8 mouse cellular contexts compared by ENCODE assay signal in the genomic region with DNA sequence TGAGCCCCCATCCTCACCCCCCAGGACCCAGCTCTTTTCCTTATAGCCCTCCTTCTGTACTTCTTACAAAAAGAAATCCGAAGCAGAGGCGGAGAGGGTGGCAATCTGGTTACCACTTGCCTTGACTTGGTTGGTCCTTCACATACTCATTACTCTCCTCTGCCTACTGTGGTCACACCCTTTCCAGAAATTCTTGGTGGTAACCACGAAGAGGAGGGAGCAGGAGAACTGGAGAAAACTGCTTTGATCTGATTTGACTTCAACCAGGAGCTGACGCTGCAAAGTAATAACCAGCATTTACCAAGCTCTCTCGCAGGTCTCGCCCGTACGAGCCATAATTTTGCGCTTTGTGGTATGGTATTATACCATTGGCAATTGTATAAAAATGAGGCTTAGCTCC. TPM values are rescaled to one million over a fixed set of nuclear protein-coding genes. Genes with fewer than 3 reads are reported as not detected.
DNase-seq lines count a peak whose midpoint lies in the region; ATAC-seq lines count a peak whose summit lies in the region.

No protein-coding gene starts in this region.

- WGBS in lung, embryonic 15.5 days = 50% methylated on average over 9 of the region's 9 CpGs
- WGBS in embryonic facial prominence, embryonic 12.5 days = 53% methylated on average over 9 of the region's 9 CpGs
- 51% methylated on average over 9 of the region's 9 CpGs for WGBS in intestine, embryonic 16.5 days
- WGBS in neural tube, embryonic 14.5 days = 55% methylated on average over 9 of the region's 9 CpGs

- peak overlapping the region; percentile 92 for H3K27ac ChIP-seq in lung, embryonic 15.5 days
- H3K27ac ChIP-seq in embryonic facial prominence, embryonic 12.5 days = peak overlapping the region; percentile 94
- peak overlapping the region; percentile 97 for H3K27ac ChIP-seq in intestine, embryonic 16.5 days (ENCODE audit: low read length)
- peak overlapping the region; percentile 78 for H3K27ac ChIP-seq in neural tube, embryonic 14.5 days (ENCODE audit: low read depth, low read length)

- peak overlapping the region; percentile 97 for H3K4me2 ChIP-seq in lung, embryonic 15.5 days
- H3K4me2 ChIP-seq in embryonic facial prominence, embryonic 12.5 days (replicated peaks) = peak overlapping the region; percentile 91
- H3K4me2 ChIP-seq in intestine, embryonic 16.5 days (ENCODE audit: low read depth, low read length) = peak overlapping the region; percentile 91
- H3K4me2 ChIP-seq in neural tube, embryonic 14.5 days (ENCODE audit: low read depth, low read length) = peak overlapping the region; percentile 85

- H3K27me3 ChIP-seq in lung, embryonic 15.5 days = no peaks in the 10 kb centered on the region
- H3K27me3 ChIP-seq in embryonic facial prominence, embryonic 12.5 days = no peaks in the 10 kb centered on the region
- H3K27me3 ChIP-seq in intestine, embryonic 16.5 days (replicated peaks; ENCODE audit: control insufficient read depth, insufficient read depth, low read length) = no peaks in the 10 kb centered on the region
- H3K27me3 ChIP-seq in neural tube, embryonic 14.5 days (ENCODE audit: control insufficient read depth, insufficient read depth, low read length) = no peaks in the 10 kb centered on the region

- ATAC-seq in lung, embryonic 15.5 days (ENCODE audit: borderline replicate concordance, extremely low read depth, low FRiP score, low TSS enrichment) = no peak
- no peak for ATAC-seq in embryonic facial prominence, embryonic 12.5 days (ENCODE audit: insufficient number of reproducible peaks, insufficient read depth, low FRiP score, low TSS enrichment)
- peak; percentile 17 for ATAC-seq in intestine, embryonic 16.5 days
- ATAC-seq in neural tube, embryonic 14.5 days (ENCODE audit: low read depth) = no peak

- H3K36me3 ChIP-seq in lung, embryonic 15.5 days = peaks cover 29% of the 10 kb centered on the region
- peaks cover 25% of the 10 kb centered on the region for H3K36me3 ChIP-seq in embryonic facial prominence, embryonic 12.5 days
- H3K36me3 ChIP-seq in intestine, embryonic 16.5 days (ENCODE audit: control insufficient read depth, insufficient read depth, low read length) = no peaks in the 10 kb centered on the region
- peaks cover 13% of the 10 kb centered on the region for H3K36me3 ChIP-seq in neural tube, embryonic 14.5 days (ENCODE audit: control insufficient read depth, insufficient read depth, low read length)

- peak overlapping the region; percentile 88 for H3K9ac ChIP-seq in lung, embryonic 15.5 days
- peak overlapping the region; percentile 82 for H3K9ac ChIP-seq in embryonic facial prominence, embryonic 12.5 days
- peak overlapping the region; percentile 90 for H3K9ac ChIP-seq in intestine, embryonic 16.5 days (ENCODE audit: low read depth, low read length)
- H3K9ac ChIP-seq in neural tube, embryonic 14.5 days (replicated peaks; ENCODE audit: low read depth, low read length) = peak overlapping the region; percentile 77

- no peak for DNase-seq in lung, postnatal 36 days
- DNase-seq in urinary bladder, postnatal 10 days (ENCODE audit: low spot score) = no peak
- DNase-seq in MN1 (ENCODE audit: low spot score) = no peak
- DNase-seq in cerebellum, adult 11 months = no peak

- H3K4me1 ChIP-seq in lung, embryonic 15.5 days = peaks cover 25% of the 10 kb centered on the region
- H3K4me1 ChIP-seq in embryonic facial prominence, embryonic 12.5 days = peaks cover 14% of the 10 kb centered on the region
- H3K4me1 ChIP-seq in intestine, embryonic 16.5 days (ENCODE audit: control insufficient read depth, insufficient read depth, low read length) = peaks cover 11% of the 10 kb centered on the region
- peaks cover 13% of the 10 kb centered on the region for H3K4me1 ChIP-seq in neural tube, embryonic 14.5 days (ENCODE audit: control insufficient read depth, insufficient read depth, low read length)

- no peaks in the 10 kb centered on the region for H3K9me3 ChIP-seq in lung, embryonic 15.5 days
- no peaks in the 10 kb centered on the region for H3K9me3 ChIP-seq in embryonic facial prominence, embryonic 12.5 days
- no peaks in the 10 kb centered on the region for H3K9me3 ChIP-seq in intestine, embryonic 16.5 days (ENCODE audit: control insufficient read depth, low read length)
- no peaks in the 10 kb centered on the region for H3K9me3 ChIP-seq in neural tube, embryonic 14.5 days (ENCODE audit: control insufficient read depth, low read length)

- H3K4me3 ChIP-seq in lung, embryonic 15.5 days = peak overlapping the region; percentile 89
- peak overlapping the region; percentile 86 for H3K4me3 ChIP-seq in embryonic facial prominence, embryonic 12.5 days
- H3K4me3 ChIP-seq in intestine, embryonic 16.5 days (ENCODE audit: low read length) = peak overlapping the region; percentile 90
- peak overlapping the region; percentile 93 for H3K4me3 ChIP-seq in neural tube, embryonic 14.5 days (ENCODE audit: low read depth, low read length)

RNA-seq across cellular contexts. Expression of a gene that starts 0.9 kb away (rescaled TPM):
- 2.8 and 3.6 TPM in 2 replicates for polyA plus RNA-seq in lung, embryonic 15.5 days (2015; fragmentation: Nextera tagmentation; extraction: Ambion mirVana)
- 2.3 and 2.6 TPM in 2 replicates for polyA plus RNA-seq in embryonic facial prominence, embryonic 12.5 days (2016; fragmentation: Nextera tagmentation; extraction: Ambion mirVana)
- 2.7 and 2.9 TPM in 2 replicates for polyA plus RNA-seq in intestine, embryonic 16.5 days (2015; fragmentation: Nextera tagmentation; extraction: Ambion mirVana)
- polyA plus RNA-seq in neural tube, embryonic 14.5 days (2014; fragmentation: Nextera tagmentation; extraction: Ambion mirVana) = 2.8 and 2.9 TPM in 2 replicates

RNA-seq across cellular contexts. Expression of a gene that starts 1.0 kb away (rescaled TPM):
- polyA plus RNA-seq in lung, embryonic 15.5 days (2015; fragmentation: Nextera tagmentation; extraction: Ambion mirVana) = 8.7 and 9.0 TPM in 2 replicates
- 10.2 and 10.7 TPM in 2 replicates for polyA plus RNA-seq in embryonic facial prominence, embryonic 12.5 days (2016; fragmentation: Nextera tagmentation; extraction: Ambion mirVana)
- polyA plus RNA-seq in intestine, embryonic 16.5 days (2015; fragmentation: Nextera tagmentation; extraction: Ambion mirVana) = 7.5 and 7.8 TPM in 2 replicates
- 6.4 and 6.9 TPM in 2 replicates for polyA plus RNA-seq in neural tube, embryonic 14.5 days (2014; fragmentation: Nextera tagmentation; extraction: Ambion mirVana)

RNA-seq across cellular contexts. Expression of a gene that starts 10.4 kb away (rescaled TPM):
- polyA plus RNA-seq in lung, embryonic 15.5 days (2015; fragmentation: Nextera tagmentation; extraction: Ambion mirVana) = 61.2 and 65.4 TPM in 2 replicates
- 73.6 and 75.1 TPM in 2 replicates for polyA plus RNA-seq in embryonic facial prominence, embryonic 12.5 days (2016; fragmentation: Nextera tagmentation; extraction: Ambion mirVana)
- 73.7 and 76.8 TPM in 2 replicates for polyA plus RNA-seq in intestine, embryonic 16.5 days (2015; fragmentation: Nextera tagmentation; extraction: Ambion mirVana)
- 74.7 and 85.7 TPM in 2 replicates for polyA plus RNA-seq in neural tube, embryonic 14.5 days (2014; fragmentation: Nextera tagmentation; extraction: Ambion mirVana)

RNA-seq across cellular contexts. Expression of a gene that starts 35.2 kb away (rescaled TPM):
- polyA plus RNA-seq in lung, embryonic 15.5 days (2015; fragmentation: Nextera tagmentation; extraction: Ambion mirVana) = 61.0 and 62.6 TPM in 2 replicates
- polyA plus RNA-seq in embryonic facial prominence, embryonic 12.5 days (2016; fragmentation: Nextera tagmentation; extraction: Ambion mirVana) = 63.8 and 65.3 TPM in 2 replicates
- 43.6 and 49.6 TPM in 2 replicates for polyA plus RNA-seq in intestine, embryonic 16.5 days (2015; fragmentation: Nextera tagmentation; extraction: Ambion mirVana)
- polyA plus RNA-seq in neural tube, embryonic 14.5 days (2014; fragmentation: Nextera tagmentation; extraction: Ambion mirVana) = 70.9 and 86.2 TPM in 2 replicates

RNA-seq across cellular contexts. Expression of a gene that starts 52.2 kb away (rescaled TPM):
- polyA plus RNA-seq in lung, embryonic 15.5 days (2015; fragmentation: Nextera tagmentation; extraction: Ambion mirVana) = 14.2 and 14.7 TPM in 2 replicates
- polyA plus RNA-seq in embryonic facial prominence, embryonic 12.5 days (2016; fragmentation: Nextera tagmentation; extraction: Ambion mirVana) = 12.3 and 13.5 TPM in 2 replicates
- polyA plus RNA-seq in intestine, embryonic 16.5 days (2015; fragmentation: Nextera tagmentation; extraction: Ambion mirVana) = 105 and 126 TPM in 2 replicates
- polyA plus RNA-seq in neural tube, embryonic 14.5 days (2014; fragmentation: Nextera tagmentation; extraction: Ambion mirVana) = 7.9 and 9.9 TPM in 2 replicates
